ENCODE assay signal across 15 mouse cellular contexts in genomic region chr5:99440109-99440508, GRCm38 (mm10).
"Had no signal": no experiment of that assay in that cellular context is flagged by ENCODE, and none has a peak within 500 bp of the region (broad histone marks: within the 10 kb centered on the region; RNA-seq: fewer than 3 reads in every experiment).

No protein-coding gene starts in this region.

- H3K27ac ChIP-seq: kidney, embryonic 15.5 days; limb, embryonic 13.5 days; liver, embryonic 14.5 days; midbrain, embryonic 10.5 days; neural tube, embryonic 12.5 days had no signal

- H3K9ac ChIP-seq: kidney, embryonic 15.5 days; limb, embryonic 13.5 days; liver, embryonic 14.5 days; neural tube, embryonic 12.5 days had no signal

- H3K4me2 ChIP-seq: kidney, embryonic 15.5 days; limb, embryonic 13.5 days; neural tube, embryonic 12.5 days had no signal

- H3K4me3 ChIP-seq: kidney, embryonic 15.5 days; limb, embryonic 13.5 days; midbrain, embryonic 10.5 days; neural tube, embryonic 12.5 days had no signal

- DNase-seq: kidney, adult 2 months; kidney, postnatal 14 days; left cerebral cortex, postnatal 4 days; lung, adult 18-20 months; lung, postnatal 4 days; midbrain, embryonic 14.5 days; right cerebral cortex, postnatal 4 days; spleen, adult 18-20 months; thymus, adult 18-20 months; thymus, postnatal 14 days had no signal

- H3K9me3 ChIP-seq: kidney, embryonic 15.5 days; limb, embryonic 13.5 days; midbrain, embryonic 10.5 days; neural tube, embryonic 12.5 days had no signal

- H3K36me3 ChIP-seq: kidney, embryonic 15.5 days; limb, embryonic 13.5 days; midbrain, embryonic 10.5 days; neural tube, embryonic 12.5 days had no signal

- H3K4me1 ChIP-seq: kidney, embryonic 15.5 days; neural tube, embryonic 12.5 days had no signal

- H3K27me3 ChIP-seq: kidney, embryonic 15.5 days; limb, embryonic 13.5 days; neural tube, embryonic 12.5 days had no signal
